Mouse (Mus musculus): ENCODE measurements around the gene Ss18l2.

Gene Ss18l2

GRCm38 (mm10) chr9:121704261-121704645 lies 5.9 kb upstream of the Ss18l2 start:
- no peak for DNase-seq (ENCODE audit: low spot score)

DNA sequence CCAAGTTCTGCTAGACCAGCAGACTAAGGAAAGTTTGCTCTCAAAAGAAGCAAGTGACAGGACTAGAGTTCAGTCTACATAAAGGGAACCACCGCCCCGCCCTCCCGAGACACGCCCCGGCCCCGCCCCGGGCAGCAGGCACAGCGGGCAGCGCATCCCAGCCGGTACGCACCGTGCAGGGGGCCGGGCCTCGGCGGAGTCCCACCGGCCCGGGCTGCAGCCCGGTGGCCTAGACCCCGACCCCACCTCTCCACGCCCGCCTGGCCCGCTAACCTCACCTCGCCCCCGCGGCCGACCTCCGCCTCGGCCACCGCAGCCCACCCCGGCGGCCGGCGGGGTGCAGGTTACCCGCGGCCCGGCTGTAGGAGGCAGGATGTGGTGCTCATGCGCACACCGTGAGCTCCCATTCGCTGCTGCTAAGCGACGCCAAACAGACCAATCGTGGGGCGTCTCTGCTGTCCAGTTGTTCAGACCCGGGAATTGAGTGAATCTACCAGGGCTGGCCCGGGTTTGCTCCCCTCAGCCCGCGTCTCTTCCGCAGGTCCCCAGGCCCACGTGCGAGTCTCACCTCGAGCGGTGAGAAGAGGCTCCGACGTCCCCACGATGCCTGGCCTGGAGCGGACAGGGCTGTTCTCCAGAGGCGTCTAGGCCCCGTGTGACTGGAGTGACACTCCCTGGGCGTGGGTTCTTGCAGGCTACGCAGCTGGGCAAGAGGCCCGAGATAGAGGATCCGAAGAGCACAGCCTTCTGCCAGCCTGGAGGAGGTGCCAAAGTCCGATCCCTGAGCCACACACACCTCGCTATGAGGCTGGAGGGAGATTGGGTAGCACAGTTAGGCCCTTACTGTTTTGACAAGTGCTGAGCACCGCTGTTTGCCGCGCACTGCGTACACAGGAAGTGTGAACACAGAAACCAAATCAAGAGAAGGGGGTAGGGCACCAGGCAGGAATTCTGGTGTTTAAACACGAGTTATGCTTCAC lies 5.2 kb upstream of the Ss18l2 start, which contains the start of gene Sec22c:
TSS of gene Sec22c (minus strand) at position 845 of the 980 bp plus-strand sequence.
- DNase-seq (ENCODE audit: low spot score): peak; percentile 85

DNA sequence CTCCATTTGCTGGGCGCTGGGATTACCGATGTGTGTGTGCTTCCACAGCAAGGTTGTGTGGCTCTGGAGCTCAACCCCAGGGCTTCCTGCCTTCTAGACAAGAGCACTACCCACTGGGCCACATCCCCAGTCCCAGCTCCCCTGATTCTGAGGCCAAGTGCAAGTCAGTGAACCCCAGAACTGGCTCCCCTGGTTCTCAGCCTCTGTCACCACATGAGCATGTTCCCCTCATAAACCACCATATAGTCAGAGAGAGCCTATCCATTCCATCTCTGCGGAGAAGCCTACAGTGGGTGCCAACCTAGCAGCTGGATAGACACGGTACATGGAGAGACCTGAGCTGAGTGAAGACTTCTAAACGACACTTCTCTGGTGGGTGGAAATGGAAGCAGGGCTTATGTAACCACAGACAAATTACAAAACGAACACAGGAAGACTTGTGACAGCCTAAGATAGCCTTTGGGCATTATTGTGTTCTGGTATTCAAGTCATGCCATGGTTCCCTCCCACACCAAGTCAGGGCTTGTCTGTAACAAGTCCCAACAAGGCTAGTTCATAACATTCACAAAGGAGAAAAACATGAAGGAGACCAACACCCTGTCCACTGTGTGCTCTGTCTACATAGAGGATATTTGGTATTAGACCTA lies 4.0 kb upstream of the Ss18l2 start:
- no peak for DNase-seq (ENCODE audit: low spot score)

DNA sequence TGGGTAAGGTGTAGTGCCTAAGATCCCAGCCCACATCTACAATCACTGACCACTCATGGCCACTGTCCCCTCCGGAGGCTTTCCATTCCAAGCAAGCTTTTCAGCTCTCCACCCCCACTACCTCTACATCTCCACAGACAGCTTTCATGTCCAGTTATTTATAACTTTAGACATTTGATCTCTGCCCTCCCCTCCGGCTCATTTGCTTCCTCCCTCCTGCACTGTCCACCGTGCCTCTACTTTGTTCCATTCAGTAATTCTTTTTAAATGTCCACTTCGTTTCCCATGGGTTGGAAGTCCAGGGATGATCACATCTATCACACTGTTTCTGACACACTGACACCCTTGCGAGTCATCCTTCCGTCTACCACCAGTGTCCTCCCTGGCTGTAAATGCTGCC lies 2.3 kb upstream of the Ss18l2 start:
- no peak for DNase-seq (ENCODE audit: low spot score)

DNA sequence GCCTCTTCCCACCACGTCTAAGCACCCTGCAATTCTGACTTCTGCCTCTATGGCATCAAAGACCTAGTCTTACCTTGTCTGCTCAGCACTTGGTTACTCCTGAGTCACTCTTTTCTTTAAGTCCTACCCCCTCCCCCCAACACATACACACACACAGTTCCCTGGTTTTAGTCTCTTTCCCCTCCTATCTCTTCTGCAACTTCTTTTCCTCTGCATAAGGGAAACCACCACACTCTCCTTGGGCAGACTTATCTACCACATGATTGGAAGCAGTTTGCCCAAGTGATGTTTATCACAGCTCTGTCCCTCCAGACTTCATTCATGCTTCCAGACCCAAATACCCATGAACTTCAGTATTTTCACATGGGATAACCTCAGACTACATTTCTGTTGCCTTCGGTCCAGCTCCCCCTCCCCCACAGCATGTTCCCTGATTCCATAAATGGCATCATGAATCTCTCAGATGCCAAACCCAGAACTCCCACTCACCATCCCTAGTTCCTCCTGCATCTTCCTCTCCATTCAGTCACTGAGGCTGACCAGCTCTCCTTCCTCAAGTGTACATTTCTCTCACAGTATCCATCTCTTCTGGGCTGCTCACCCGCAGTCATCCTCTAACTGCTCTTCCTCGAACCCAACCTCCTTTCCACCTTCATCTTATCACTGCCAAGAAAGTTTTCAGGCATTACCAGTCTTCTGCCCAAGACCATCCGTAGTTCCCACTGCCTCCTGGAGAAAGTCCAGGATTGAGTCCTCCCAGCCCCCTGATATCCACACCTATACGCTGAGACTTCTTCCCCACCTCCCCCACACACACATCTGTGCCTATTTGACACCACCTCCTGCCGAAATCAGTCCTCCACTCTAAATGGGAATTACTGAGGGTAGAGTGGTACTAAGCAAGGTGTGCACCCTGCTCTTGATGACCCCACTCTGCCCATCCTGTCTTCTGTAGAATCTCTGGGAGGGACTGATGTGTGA lies 1.3 kb upstream of the Ss18l2 start:
- DNase-seq (ENCODE audit: low spot score): no peak

GRCm38 (mm10) chr9:121710584-121710975 lies 451 bp downstream of the Ss18l2 start:
- no peak for DNase-seq (ENCODE audit: low spot score)

DNA sequence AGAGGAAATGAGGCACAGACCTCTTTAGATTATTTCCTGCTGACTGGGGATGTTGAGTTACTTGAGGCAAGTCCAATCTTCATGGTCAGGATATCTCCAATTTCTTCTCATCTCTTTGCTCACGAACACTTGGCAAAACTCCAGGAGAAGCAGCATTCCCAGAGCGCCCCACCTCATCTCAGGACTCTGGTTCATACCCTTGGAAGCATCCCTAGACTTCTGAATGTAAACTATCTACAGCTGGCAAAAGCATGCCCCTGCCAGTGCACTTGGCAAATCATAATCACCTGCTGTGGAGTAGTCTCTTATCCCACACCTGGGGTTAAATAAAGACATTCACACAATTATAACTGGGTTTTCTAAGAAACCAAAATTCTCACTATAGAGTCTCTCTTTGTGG lies 6.9 kb downstream of the Ss18l2 start:
- no peak for DNase-seq (ENCODE audit: low spot score)

GRCm38 (mm10) chr9:121718070-121718705 lies 8.1 kb downstream of the Ss18l2 start:
- DNase-seq (ENCODE audit: low spot score): no peak

DNA sequence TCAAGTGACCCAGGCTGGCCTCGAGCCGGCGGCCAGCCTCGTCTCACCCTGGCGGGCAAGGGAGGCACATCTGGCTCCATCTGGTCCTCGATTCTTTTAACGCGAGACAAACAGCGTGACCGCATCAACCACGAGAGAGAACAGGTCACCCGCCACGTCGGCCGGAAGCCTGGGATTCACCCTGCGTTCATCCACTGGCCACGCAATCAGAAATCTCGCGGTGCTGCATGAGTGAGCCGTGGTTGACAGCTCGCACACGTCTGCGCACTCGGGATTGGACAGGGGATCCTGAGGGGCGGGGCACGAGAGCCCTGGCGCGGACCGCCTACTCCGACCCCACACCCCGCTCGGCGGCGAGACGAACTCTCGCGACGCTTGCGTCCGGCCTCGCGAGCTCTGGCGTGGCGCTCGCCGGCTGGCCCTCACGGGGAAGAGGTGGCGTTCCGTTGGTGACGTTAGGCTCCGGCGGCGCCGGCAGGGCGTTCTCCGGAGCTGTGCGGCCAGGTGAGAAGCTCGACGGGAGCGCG lies 8.7 kb downstream of the Ss18l2 start, which contains the start of gene Nktr:
TSS of gene Nktr (plus strand) at position 378 of the 527 bp plus-strand sequence.
- DNase-seq (ENCODE audit: low spot score): peak; percentile 81

DNA sequence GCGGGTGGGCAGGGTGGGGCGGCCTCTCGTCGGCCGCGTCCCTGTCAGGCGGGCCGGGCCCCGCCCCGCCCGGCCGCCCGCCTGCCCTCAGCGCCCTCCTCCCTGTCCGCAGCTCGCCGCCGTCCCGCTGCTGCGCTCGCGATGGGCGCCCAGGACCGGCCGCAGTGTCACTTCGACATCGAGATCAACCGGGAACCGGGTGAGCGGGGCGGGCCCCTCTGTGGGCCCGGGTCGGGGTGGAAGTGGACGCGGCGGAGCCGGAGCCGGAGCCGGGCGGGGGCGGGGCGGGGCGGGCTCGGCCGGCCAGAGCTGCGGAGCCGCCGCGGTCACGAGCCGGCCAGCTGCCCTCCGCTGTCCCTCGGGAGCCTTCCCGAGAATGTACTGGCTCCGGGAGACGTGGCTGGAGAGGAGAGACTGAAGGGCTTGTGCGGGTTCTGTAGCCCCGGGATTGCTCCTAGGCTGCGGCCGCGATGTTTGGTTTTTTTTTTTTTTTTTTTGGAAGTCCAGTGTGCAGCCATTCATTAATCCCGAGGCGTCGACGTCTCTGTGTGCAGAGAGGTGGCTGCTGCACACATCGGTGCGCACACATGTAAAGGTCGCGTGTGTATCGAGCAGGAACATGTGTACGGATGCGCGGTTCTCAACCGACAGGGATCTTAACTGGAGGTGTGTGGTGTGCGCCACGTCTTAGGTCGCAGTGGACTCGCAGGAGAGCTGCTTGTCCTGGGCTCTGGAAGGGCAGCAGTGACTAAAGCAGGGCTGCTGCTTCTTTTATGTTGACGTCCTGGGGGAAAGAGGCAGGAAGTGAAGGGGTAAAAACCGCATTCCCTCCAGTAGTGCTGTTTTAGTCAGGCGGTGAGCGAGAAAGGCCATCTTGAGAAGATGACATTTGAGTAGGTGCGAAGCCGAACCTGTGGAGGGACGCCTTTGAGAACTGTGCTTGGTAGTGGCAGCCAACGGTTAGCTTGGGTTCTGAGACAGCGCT lies 9.5 kb downstream of the Ss18l2 start:
- DNase-seq (ENCODE audit: low spot score): peak; percentile 54

DNA sequence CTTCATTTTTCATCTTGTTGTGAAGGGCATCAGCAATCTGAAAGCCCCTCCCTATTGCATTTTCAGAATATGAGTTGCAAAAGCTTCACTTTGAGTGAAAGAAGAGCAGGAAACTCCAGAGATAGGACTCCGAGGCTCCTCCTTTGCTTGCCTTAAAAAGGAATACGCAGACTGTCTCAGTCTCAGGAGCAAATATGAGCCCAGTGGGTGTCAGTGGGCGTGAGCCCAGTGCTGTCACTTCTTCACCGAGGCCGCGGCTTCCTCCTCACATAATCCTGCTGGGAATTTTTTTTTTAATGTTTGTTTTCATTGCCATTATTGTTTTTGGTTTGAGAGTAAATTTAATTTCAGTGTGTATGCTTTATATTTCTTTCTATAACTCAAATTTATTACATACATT lies 30.4 kb downstream of the Ss18l2 start:
- no peak for DNase-seq (ENCODE audit: low spot score)

GRCm38 (mm10) chr9:121741168-121741567 lies 31.0 kb downstream of the Ss18l2 start:
- no peak for DNase-seq (ENCODE audit: low spot score)

DNA sequence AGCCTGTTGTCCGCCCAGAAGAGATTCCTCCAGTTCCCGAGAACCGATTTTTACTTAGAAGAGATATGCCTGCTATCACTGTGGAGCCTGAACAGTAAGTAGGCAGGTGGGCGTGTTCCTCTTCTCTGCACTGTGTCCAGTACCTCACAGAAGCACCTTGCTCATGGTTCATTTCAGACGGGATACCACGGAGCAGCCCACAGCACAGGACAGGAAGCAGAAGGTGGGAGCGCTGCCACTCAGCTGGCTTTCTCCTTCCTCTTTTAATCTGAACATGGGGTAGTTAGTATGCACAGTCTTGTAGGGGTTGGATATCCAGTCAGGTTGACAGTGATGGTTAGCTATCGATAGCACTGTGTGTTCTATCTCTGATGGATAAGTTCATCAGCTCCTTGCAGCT lies 33.9 kb downstream of the Ss18l2 start:
- DNase-seq (ENCODE audit: low spot score): no peak

GRCm38 (mm10) chr9:121752774-121753173 lies 42.6 kb downstream of the Ss18l2 start:
- DNase-seq (ENCODE audit: low spot score): no peak

- DNase-seq (ENCODE audit: low spot score): no peak
Measured at GRCm38 (mm10) chr9:121754624-121755023, 44.5 kb downstream of the Ss18l2 start.

DNA sequence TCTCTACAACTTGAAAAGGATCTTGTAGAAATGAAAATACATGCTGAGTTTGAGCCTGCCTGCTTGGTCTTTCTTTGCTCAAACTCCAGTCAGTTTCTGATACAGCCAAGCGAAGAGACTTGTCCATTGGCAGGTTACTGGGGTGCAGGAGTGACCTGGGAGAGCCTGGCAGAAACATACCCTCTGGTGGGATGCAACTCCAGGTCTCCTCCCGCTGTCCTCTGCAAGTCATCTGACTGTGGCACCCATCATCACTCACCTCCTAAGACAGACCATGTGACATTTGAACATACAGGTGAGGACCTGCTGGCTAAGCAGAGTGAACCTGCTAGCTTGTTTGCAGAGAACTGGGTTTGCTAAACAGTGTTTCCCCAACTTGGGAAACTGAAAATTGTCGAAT lies 46.7 kb downstream of the Ss18l2 start:
- DNase-seq (ENCODE audit: low spot score): no peak

DNA sequence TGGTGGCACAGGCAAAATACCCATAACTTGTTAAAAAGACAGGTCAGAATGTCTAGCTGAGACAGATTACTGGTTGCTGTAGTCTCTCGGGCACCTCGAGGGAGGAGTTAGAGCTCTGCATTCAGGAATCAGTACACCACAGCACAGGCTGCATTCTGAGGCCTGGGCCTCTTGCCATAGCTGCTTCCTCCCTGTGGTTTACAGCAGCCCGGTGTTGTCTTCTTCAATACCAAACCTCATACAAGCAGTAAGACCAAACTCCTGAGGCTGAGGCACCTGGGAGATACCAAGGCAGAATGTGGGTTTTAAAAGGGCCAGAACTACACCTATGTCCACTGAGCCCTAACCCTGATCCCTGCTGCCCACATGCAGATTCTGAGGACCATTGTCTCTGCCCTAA lies 47.3 kb downstream of the Ss18l2 start:
- DNase-seq (ENCODE audit: low spot score): no peak

DNA sequence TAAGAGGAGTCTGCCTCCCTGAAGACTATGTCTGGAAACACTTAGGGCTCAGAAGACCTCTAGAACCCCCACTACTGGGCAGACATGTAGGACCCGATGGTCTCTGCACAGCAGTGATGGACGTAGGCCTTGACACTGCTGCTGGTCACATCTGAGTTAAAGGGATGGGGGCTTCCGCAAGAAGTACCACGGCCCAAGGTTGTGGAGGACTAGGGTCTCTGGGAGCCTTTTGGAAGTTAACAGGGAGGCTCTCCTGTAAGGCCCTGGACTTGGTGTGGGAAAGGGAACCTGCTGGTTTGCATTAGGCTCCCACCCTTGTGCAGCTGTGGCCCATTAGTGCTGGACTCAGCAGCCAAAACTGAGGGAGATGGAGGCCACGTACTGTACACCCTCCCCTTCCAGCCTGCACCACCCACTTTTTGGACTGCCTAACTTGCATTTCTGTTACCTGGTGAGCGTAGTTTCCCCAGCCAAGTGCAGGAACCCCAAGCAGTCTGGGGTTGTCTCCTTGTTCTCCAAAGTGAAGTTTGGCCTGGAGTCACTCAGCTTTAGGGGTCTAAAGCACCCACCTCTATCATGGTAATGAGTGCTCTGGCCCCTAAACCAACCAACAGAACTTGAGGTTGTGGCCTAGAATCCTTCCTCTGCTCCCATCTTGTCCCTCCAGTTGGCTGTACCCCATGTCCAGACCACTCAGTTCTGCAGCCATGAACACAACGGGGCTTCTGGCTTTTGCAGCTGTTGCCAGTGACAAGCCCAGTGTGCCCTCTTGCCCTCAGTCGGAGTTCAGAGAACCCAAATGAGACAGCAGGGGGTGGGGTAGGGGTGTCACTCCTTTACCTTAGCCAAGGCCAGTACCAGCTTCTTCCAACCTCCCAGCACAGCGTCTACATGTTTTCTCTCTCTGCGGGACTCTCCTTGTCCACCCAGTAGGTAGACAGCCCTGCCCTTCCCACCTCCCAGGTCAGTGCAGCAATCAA lies 48.0 kb downstream of the Ss18l2 start:
- DNase-seq (ENCODE audit: low spot score): no peak

Measured in ovary, postnatal 10 days (tissue).